Mouse (Mus musculus) embryonic facial prominence, embryonic 14.5 days (tissue): ENCODE measurements around the gene Gcc2. TPM values are rescaled to one million over a fixed set of nuclear protein-coding genes. Genes with fewer than 3 reads are reported as not detected.
"Not testable (repeated sequence)": the region's sequence is repeated elsewhere in the genome, so short reads cannot be mapped to it uniquely, and the experiment has no call there.

Source experiments
- ATAC-seq: fragments of 200-750 bp; cut with Nextera tagmentation; 2 replicates; pipeline ENCODE4 v1.8.0; 2017; ENCODE audit warnings: low read depth, moderate number of reproducible peaks, moderate TSS enrichment
- DNase-seq: peaks from one replicate; pipeline ENCODE4 v3.0.0-alpha.2; 2015; ENCODE audit warnings: low spot score
- H3K27ac ChIP-seq: fragments of 300-500 bp; sonication (generic); replicated peaks from 2 replicates; pipeline ENCODE4 v1.5.1; 2014; ENCODE audit warnings: low read depth, mild to moderate bottlenecking, low read length, moderate library complexity
- H3K27me3 ChIP-seq: fragments of 300-500 bp; sonication (generic); replicated peaks from 2 replicates; pipeline ENCODE4 v1.6.1; 2014; ENCODE audit warnings: low read length; ENCODE audit not compliant: control insufficient read depth, insufficient read depth
- H3K36me3 ChIP-seq: fragments of 300-500 bp; sonication (generic); 2 replicates; pipeline ENCODE4 v1.6.1; 2014; ENCODE audit warnings: low read length, mixed read lengths; ENCODE audit not compliant: control insufficient read depth, insufficient read depth
- H3K4me1 ChIP-seq: fragments of 300-500 bp; sonication (generic); 2 replicates; pipeline ENCODE4 v1.6.1; 2014; ENCODE audit warnings: antibody characterized with exemption, low read length; ENCODE audit not compliant: control insufficient read depth, insufficient read depth
- H3K4me2 ChIP-seq: fragments of 300-500 bp; sonication (generic); 2 replicates; pipeline ENCODE4 v1.6.1; 2014; ENCODE audit warnings: low read depth, mild to moderate bottlenecking, low read length, moderate library complexity, mixed read lengths
- H3K4me3 ChIP-seq: fragments of 300-500 bp; sonication (generic); 2 replicates; pipeline ENCODE4 v1.5.1; 2014; ENCODE audit warnings: low read depth, mild to moderate bottlenecking, low read length
- H3K9ac ChIP-seq: fragments of 300-500 bp; sonication (generic); 2 replicates; pipeline ENCODE4 v1.6.1; 2014; ENCODE audit warnings: low read depth, mild to moderate bottlenecking, low read length, moderate library complexity, mixed read lengths
- H3K9me3 ChIP-seq: fragments of 300-500 bp; sonication (generic); 2 replicates; pipeline ENCODE4 v1.6.1; 2016; ENCODE audit warnings: low read length; ENCODE audit not compliant: control insufficient read depth
- WGBS: fragments of 180-500 bp; shearing (Covaris S2); extraction: QIAGEN DNeasy Blood & Tissue Kit; methylation state at CpG from one replicate; pipeline ENCODE4 v1.1.7; 2014; 5-methylcytosine and 5-hydroxymethylcytosine counted together
- polyA plus RNA-seq: library from polyadenylated mRNA; unstranded; fragments of >200 nt; fragmentation: Nextera tagmentation; extraction: Ambion mirVana; gene quantifications from 2 replicates; pipeline ENCODE4 v1.2.1, GENCODE M21; 2014

Gcc2 gene
- polyA plus RNA-seq, 1 experiment from 2014 or later: 44.5 TPM

DNA sequence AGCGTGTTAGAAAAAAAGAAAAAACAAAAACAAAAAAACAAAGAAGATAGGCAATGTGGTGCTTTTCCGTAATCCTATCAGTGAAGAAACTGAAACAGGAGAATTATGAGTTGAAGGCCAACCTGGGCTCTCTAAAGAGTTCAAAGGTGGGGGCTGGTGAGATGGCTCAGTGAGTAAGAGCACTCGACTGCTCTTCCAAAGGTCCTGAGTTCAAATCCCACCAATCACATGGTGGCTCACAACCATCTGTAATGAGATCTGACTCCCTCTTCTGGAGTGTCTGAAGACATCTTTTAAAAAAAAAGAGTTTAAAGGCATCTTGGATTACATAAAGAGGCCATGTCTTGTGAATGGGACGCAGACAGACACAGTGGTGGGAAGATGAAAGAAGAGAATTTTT is 81.8 kb downstream of the Gcc2 start:
- WGBS: 81% methylated on average over 4 of the region's 4 CpGs

DNA sequence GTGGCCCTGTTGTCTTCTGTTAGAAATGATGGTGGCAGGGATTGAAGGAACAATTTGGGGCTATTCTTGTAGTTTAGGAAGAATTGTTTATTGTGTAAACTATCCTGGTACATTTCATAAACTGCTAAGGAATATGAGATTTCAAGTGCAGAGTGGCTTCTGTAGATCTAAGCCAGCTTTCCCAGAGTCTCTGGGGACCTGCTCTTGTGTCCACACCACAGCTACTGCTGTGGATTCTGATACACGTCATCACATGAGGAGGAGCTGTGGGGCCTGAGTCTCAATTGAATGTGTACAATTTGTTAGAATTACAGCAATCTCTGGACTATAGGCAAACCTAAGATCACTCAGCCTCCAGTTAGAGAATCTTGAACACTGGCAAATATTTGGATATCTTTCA is 83.3 kb downstream of the Gcc2 start:
- ATAC-seq (no peak), DNase-seq (peak; percentile 41)
- no peaks in the 10 kb centered on the region for H3K9me3 ChIP-seq
- no peaks in the 10 kb centered on the region for H3K27me3 ChIP-seq
- no peak overlapping the region for H3K9ac ChIP-seq
- H3K4me1 ChIP-seq: peaks cover 8% of the 10 kb centered on the region
- H3K4me2 ChIP-seq: no peak overlapping the region
- H3K4me3 ChIP-seq: no peak overlapping the region
- no peak overlapping the region for H3K27ac ChIP-seq
- H3K36me3 ChIP-seq: no peaks in the 10 kb centered on the region
- WGBS: 22% methylated on average over 1 of the region's 1 CpGs

More for the DNA sequence above, 81.8 kb downstream of the Gcc2 start:
- not testable (repeated sequence) for H3K9me3 ChIP-seq, H3K27ac ChIP-seq, H3K9ac ChIP-seq, H3K27me3 ChIP-seq, ATAC-seq, H3K36me3 ChIP-seq, H3K4me1 ChIP-seq, H3K4me3 ChIP-seq, DNase-seq, H3K4me2 ChIP-seq

DNA sequence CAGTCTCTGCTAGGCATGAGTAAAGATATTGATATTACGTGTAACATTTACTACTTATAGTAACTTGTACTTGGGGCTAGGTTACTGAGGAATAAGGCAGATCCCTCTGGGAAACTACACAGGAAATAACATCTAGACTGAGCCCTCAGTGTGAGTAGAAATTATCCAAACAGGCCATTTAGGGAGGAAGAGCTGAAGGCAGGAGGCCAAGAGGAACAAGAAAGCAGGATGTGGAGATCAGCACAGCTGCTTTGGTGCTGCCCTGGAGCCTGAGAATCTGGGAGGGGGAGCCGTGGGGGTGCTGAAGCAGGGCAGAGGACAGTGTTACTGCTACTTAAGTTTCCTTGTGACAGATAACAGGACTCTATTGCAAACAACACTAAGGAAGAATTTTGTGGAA is 86.4 kb downstream of the Gcc2 start:
- Histone ChIP-seq H3K36me3 (no peaks in the 10 kb centered on the region), H3K27me3 (no peaks in the 10 kb centered on the region), H3K9ac (no peak overlapping the region), H3K27ac (peak overlapping the region; percentile 76), H3K4me2 (no peak overlapping the region), H3K4me1 (peaks cover 3% of the 10 kb centered on the region; the same call in 1 of the 2 replicates), H3K4me3 (no peak overlapping the region), H3K9me3 (no peaks in the 10 kb centered on the region)
- ATAC-seq (peak; percentile 44; the same call in 1 of the 2 replicates), DNase-seq (peak; percentile 74)
- WGBS: 36% methylated on average over 2 of the region's 2 CpGs

- peak overlapping the region; percentile 76 for H3K27ac ChIP-seq
- ATAC-seq: no peak
- peaks cover 3% of the 10 kb centered on the region; the same call in 1 of the 2 replicates for H3K4me1 ChIP-seq
- no peaks in the 10 kb centered on the region for H3K9me3 ChIP-seq
- no peak for DNase-seq
- H3K27me3 ChIP-seq: no peaks in the 10 kb centered on the region
- no peak overlapping the region for H3K4me2 ChIP-seq
- no peak overlapping the region for H3K9ac ChIP-seq
- 68% methylated on average over 2 of the region's 2 CpGs for WGBS
- H3K36me3 ChIP-seq: no peaks in the 10 kb centered on the region
- no peak overlapping the region for H3K4me3 ChIP-seq
These were observed 86.9 kb downstream of the Gcc2 start for GRCm38 (mm10) chr10:58342199-58342598.

GRCm38 (mm10) chr10:58343552-58343951 is 88.3 kb downstream of the Gcc2 start:
- H3K4me3 ChIP-seq: no peak overlapping the region
- H3K36me3 ChIP-seq: no peaks in the 10 kb centered on the region
- H3K4me2 ChIP-seq: no peak overlapping the region
- no peaks in the 10 kb centered on the region for H3K9me3 ChIP-seq
- WGBS: 90% methylated on average over 3 of the region's 3 CpGs
- ATAC-seq (no peak), DNase-seq (no peak)
- no peak overlapping the region for H3K27ac ChIP-seq
- H3K27me3 ChIP-seq: no peaks in the 10 kb centered on the region
- peaks cover 3% of the 10 kb centered on the region; the same call in 1 of the 2 replicates for H3K4me1 ChIP-seq
- no peak overlapping the region for H3K9ac ChIP-seq

DNA sequence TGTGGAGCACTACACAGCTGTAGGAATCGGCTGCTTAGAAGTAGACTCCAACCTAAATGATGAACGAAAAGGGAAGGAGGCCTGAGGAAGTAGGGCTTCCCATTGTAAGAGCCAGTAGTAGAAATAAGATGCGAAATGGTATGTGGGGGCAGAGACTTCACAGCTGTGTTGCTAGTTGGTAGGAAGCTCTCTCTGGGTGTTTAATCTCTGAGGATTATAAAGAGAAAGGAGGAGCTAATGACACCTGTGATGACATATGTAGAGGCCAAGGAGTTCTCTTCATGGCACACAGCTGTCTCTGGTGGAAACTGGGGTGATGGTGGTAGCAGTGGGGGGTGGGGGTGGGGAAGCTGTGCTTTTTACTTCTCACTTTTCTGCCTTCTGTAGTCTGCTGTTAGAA is 95.3 kb downstream of the Gcc2 start:
- DNase-seq: no peak
- Histone ChIP-seq H3K9ac (no peak overlapping the region), H3K27ac (no peak overlapping the region), H3K27me3 (no peaks in the 10 kb centered on the region), H3K9me3 (no peaks in the 10 kb centered on the region), H3K4me1 (no peaks in the 10 kb centered on the region), H3K4me3 (no peak overlapping the region), H3K4me2 (no peak overlapping the region), H3K36me3 (0 out of 2 replicates have a peak, but pooled peaks cover 8% of the 10 kb centered on the region)
- 79% methylated on average over 3 of the region's 3 CpGs for WGBS
- ATAC-seq: no peak

DNA sequence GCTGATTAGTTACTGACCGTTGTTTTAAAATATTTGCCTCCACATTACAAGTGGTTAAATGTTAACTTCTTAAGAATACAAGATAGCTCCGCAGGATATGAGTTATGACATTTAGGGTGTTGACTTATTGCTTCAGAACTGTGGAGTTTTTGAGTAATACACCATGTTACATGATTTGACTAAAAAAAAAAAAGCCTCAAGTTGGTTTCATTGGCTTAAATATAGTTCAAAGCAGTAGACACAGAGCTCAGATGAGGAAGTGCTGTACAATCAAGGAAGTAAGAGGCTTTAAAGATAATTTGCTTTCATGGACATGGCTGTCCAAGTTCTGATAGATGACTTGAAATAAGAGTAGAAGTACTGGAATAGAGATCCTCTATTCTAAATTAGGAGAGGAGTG is 96.4 kb downstream of the Gcc2 start:
- no peaks in the 10 kb centered on the region for H3K9me3 ChIP-seq
- no peak overlapping the region for H3K4me3 ChIP-seq
- no peak overlapping the region for H3K4me2 ChIP-seq
- H3K4me1 ChIP-seq: no peaks in the 10 kb centered on the region
- H3K27me3 ChIP-seq: no peaks in the 10 kb centered on the region
- no peak overlapping the region for H3K9ac ChIP-seq
- DNase-seq (no peak), ATAC-seq (no peak)
- whole genome bisulfite sequencing: 95% methylated on average over 2 of the region's 2 CpGs
- no peak overlapping the region for H3K27ac ChIP-seq
- H3K36me3 ChIP-seq: 0 out of 2 replicates have a peak, but pooled peaks cover 8% of the 10 kb centered on the region

- WGBS: 71% methylated on average over 3 of the region's 3 CpGs
- no peak overlapping the region for H3K4me3 ChIP-seq
- no peaks in the 10 kb centered on the region for H3K4me1 ChIP-seq
- no peak overlapping the region for H3K27ac ChIP-seq
- H3K4me2 ChIP-seq: no peak overlapping the region
- no peaks in the 10 kb centered on the region for H3K9me3 ChIP-seq
- no peak for ATAC-seq
- H3K27me3 ChIP-seq: no peaks in the 10 kb centered on the region
- H3K9ac ChIP-seq: no peak overlapping the region
- DNase-seq: no peak
- peaks cover 8% of the 10 kb centered on the region; the same call in 1 of the 2 replicates for H3K36me3 ChIP-seq
These were observed 97.1 kb downstream of the Gcc2 start for GRCm38 (mm10) chr10:58352364-58352763.

- H3K27me3 ChIP-seq: no peaks in the 10 kb centered on the region
- H3K27ac ChIP-seq: no peak overlapping the region
- H3K9ac ChIP-seq: no peak overlapping the region
- 41% methylated on average over 3 of the region's 3 CpGs for WGBS
- H3K4me2 ChIP-seq: no peak overlapping the region
- peaks cover 11% of the 10 kb centered on the region; the same call in 1 of the 2 replicates for H3K36me3 ChIP-seq
- no peak for DNase-seq
- no peaks in the 10 kb centered on the region for H3K9me3 ChIP-seq
- no peak for ATAC-seq
- no peaks in the 10 kb centered on the region for H3K4me1 ChIP-seq
- H3K4me3 ChIP-seq: no peak overlapping the region
These were observed 99.3 kb downstream of the Gcc2 start for GRCm38 (mm10) chr10:58354561-58354960.
